Mouse (Mus musculus) myocyte (in vitro differentiated cells): ENCODE measurements around the gene Lrfn1.

ENCODE experiments used
- CEBPB ChIP-seq: IDR thresholded peaks from 2 replicates; pipeline ENCODE4 v1.6.1; 2011; ENCODE audit warnings: mild to moderate bottlenecking, moderate library complexity; ENCODE audit not compliant: poor library complexity, insufficient read depth, severe bottlenecking
- E2F4 ChIP-seq: IDR thresholded peaks from one replicate; pipeline ENCODE4 v1.6.1; 2011; ENCODE audit warnings: mild to moderate bottlenecking, control low read depth, moderate library complexity; ENCODE audit not compliant: insufficient read depth
- MYOD1 ChIP-seq, 3 experiments: IDR thresholded peaks; one replicate each; pipeline ENCODE4 v1.6.1; 2011; ENCODE audit warnings: control low read depth in 2 of 3, low read depth in 2 of 3, mild to moderate bottlenecking in 2 of 3, moderate library complexity in 1 of 3; ENCODE audit not compliant: insufficient read length in 2 of 3, control insufficient read depth in 1 of 3
- MYOG ChIP-seq, 3 experiments: IDR thresholded peaks; one replicate each; pipeline ENCODE4 v1.6.1; 2011; ENCODE audit warnings: control low read depth in 2 of 3, low read depth in 2 of 3, mild to moderate bottlenecking in 2 of 3; ENCODE audit not compliant: insufficient read length in 2 of 3, control insufficient read depth in 1 of 3, insufficient read depth in 1 of 3
- POLR2A ChIP-seq: IDR thresholded peaks from one replicate; pipeline ENCODE4 v1.6.1; 2011; ENCODE audit warnings: low read depth, mild to moderate bottlenecking, control low read depth, moderate library complexity; ENCODE audit not compliant: insufficient read length
- POLR2AphosphoS2 ChIP-seq: IDR thresholded peaks from one replicate; pipeline ENCODE4 v1.6.1; 2011; ENCODE audit warnings: low read depth, control low read depth; ENCODE audit not compliant: insufficient read length
- SRF ChIP-seq: IDR thresholded peaks from one replicate; pipeline ENCODE4 v1.6.1; 2011; ENCODE audit warnings: low read depth; ENCODE audit not compliant: control insufficient read depth, insufficient read length
- TCF12 ChIP-seq: IDR thresholded peaks from one replicate; pipeline ENCODE4 v1.6.1; 2011; ENCODE audit warnings: mild to moderate bottlenecking, control low read depth; ENCODE audit not compliant: poor library complexity, insufficient read depth, severe bottlenecking
- USF1 ChIP-seq: IDR thresholded peaks from one replicate; pipeline ENCODE4 v1.6.1; 2011; ENCODE audit warnings: low read depth, mild to moderate bottlenecking, control low read depth, moderate library complexity

DNA sequence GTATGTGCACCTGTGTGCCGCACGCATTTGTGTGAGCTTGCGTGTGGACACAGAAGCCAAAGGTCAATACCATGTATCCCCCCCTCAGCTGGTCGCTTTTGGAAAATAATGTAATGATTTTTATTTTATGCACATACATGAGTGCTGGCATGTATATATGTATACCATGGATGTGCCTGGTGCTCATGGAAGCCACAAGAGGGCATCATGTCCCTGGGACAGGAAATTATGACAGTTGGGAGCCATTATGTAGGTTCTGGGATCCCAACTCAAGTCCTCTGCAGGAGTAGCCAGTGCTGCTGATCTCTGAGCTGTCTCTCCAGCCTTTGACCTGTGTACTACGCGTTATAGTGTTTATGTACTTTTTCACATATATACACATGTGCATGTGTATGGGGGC is 24.4 kb downstream of the Lrfn1 start:
- TF ChIP-seq CEBPB (no peak), POLR2A (no peak), E2F4 (no peak), POLR2AphosphoS2 (no peak), SRF (no peak), MYOD1 (IDR thresholded peaks at IDR 0.05; ENCODE audit: control insufficient read depth in 1 of 3, insufficient read length in 2 of 3, low read depth in 2 of 3) (no peak), TCF12 (no peak), USF1 (no peak), MYOG (IDR thresholded peaks at IDR 0.05; ENCODE audit: control insufficient read depth in 1 of 3, insufficient read depth in 1 of 3, insufficient read length in 2 of 3, low read depth in 2 of 3) (no peak)
